Mouse (Mus musculus): ENCODE measurements at regions not wholly inside any gene's neighbourhood (a gene's known extent, or its start where the extent isn't known, plus 50 kb on each side); places are given as distances from the start of the nearest gene placed in this dataset.

DNA sequence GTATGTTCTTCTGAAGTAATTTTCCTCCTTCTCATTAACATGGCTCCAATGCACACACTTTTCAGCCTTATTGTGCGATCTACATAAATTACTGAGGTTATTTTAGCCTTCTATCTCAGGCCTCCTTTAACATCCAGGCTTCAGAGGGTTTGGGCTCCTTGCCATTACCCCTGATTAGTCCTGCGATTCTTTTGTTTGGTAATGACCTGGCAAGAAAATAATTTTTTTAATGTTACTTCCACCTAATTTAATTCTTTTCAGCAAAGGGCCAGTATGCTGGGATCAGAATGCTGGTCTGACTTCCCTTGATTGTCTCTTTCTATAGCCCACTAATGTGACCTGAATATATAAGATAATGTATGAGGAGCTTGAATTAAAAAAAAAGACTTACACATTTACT, 739.4 kb downstream of the Tbl1xr1 start:
- Histone ChIP-seq H3K27ac (ENCODE audit: low read depth, low read length) (no peak overlapping the region), H3K4me2 (ENCODE audit: low read depth, low read length, severe bottlenecking) (no peak overlapping the region), H3K36me3 (ENCODE audit: control insufficient read depth, insufficient read depth, low read length) (no peaks in the 10 kb centered on the region), H3K9me3 (ENCODE audit: control insufficient read depth, low read length) (no peaks in the 10 kb centered on the region), H3K4me1 (replicated peaks; ENCODE audit: control insufficient read depth, insufficient read depth, low read length) (no peaks in the 10 kb centered on the region), H3K27me3 (ENCODE audit: control insufficient read depth, insufficient read depth, low read length) (no peaks in the 10 kb centered on the region), H3K9ac (ENCODE audit: low read length) (no peak overlapping the region), H3K4me3 (ENCODE audit: low read depth, low read length) (no peak overlapping the region)
- ATAC-seq (replicated peaks; ENCODE audit: low FRiP score) (peak; percentile 92), DNase-seq (ENCODE audit: low spot score) (peak; percentile 49)
- 50% methylated on average over 2 of the region's 2 CpGs for WGBS

DNA sequence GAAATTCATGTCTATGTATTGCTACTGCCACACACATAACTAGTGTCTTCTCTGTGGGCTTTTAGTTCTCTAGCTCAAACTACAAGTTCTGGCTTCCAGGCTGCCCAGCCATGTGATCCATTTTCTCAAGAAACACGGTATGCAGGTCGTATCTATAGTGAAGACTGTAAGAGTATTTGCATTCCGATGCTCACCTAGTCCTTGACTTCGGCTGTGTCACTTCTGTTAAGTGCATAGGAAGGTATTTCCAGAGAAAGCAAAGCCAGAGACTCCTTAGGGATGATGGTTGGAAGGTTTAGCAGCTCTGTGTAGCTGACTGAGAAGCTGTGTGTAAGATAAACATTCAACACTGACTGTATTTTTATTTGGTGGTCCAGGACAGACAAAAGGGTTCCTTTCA, 750.0 kb downstream of the Tbl1xr1 start:
- Histone ChIP-seq H3K36me3 (ENCODE audit: control insufficient read depth, insufficient read depth, low read length) (no peaks in the 10 kb centered on the region), H3K9me3 (ENCODE audit: control insufficient read depth, low read length) (no peaks in the 10 kb centered on the region), H3K4me3 (ENCODE audit: low read depth, low read length) (no peak overlapping the region), H3K9ac (ENCODE audit: low read length) (no peak overlapping the region), H3K27ac (ENCODE audit: low read depth, low read length) (no peak overlapping the region), H3K27me3 (ENCODE audit: control insufficient read depth, insufficient read depth, low read length) (no peaks in the 10 kb centered on the region), H3K4me2 (ENCODE audit: low read depth, low read length, severe bottlenecking) (no peak overlapping the region), H3K4me1 (replicated peaks; ENCODE audit: control insufficient read depth, insufficient read depth, low read length) (no peaks in the 10 kb centered on the region)
- ATAC-seq (replicated peaks; ENCODE audit: low FRiP score) (no peak), DNase-seq (ENCODE audit: low spot score) (no peak)
- 93% methylated on average over 4 of the region's 4 CpGs for WGBS

DNA sequence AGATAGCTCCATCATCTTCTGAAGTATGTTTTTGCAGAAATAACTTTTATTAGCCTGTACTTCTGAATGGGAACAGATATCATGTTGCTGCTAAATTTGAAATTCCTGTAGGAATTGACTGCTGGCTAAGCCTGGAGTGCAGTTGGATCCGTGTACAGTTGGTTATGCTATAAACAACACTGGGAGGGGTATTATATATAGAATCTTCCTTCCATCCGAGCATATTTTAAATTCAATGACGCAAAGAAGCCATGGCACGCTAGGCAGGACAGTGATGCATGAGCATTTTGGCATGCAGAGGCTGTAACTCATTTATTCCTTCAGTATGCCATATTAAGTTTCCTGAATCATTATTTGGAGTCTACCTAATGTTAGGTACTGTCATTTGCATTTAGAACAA, 762.5 kb downstream of the Tbl1xr1 start:
- 85% methylated on average over 4 of the region's 4 CpGs for WGBS
- Histone ChIP-seq H3K9ac (ENCODE audit: low read length) (no peak overlapping the region), H3K4me3 (ENCODE audit: low read depth, low read length) (no peak overlapping the region), H3K4me1 (replicated peaks; ENCODE audit: control insufficient read depth, insufficient read depth, low read length) (no peaks in the 10 kb centered on the region), H3K9me3 (ENCODE audit: control insufficient read depth, low read length) (no peaks in the 10 kb centered on the region), H3K27ac (ENCODE audit: low read depth, low read length) (no peak overlapping the region), H3K36me3 (ENCODE audit: control insufficient read depth, insufficient read depth, low read length) (no peaks in the 10 kb centered on the region), H3K4me2 (ENCODE audit: low read depth, low read length, severe bottlenecking) (no peak overlapping the region), H3K27me3 (ENCODE audit: control insufficient read depth, insufficient read depth, low read length) (no peaks in the 10 kb centered on the region)
- ATAC-seq (replicated peaks; ENCODE audit: low FRiP score) (no peak), DNase-seq (ENCODE audit: low spot score) (no peak)

DNA sequence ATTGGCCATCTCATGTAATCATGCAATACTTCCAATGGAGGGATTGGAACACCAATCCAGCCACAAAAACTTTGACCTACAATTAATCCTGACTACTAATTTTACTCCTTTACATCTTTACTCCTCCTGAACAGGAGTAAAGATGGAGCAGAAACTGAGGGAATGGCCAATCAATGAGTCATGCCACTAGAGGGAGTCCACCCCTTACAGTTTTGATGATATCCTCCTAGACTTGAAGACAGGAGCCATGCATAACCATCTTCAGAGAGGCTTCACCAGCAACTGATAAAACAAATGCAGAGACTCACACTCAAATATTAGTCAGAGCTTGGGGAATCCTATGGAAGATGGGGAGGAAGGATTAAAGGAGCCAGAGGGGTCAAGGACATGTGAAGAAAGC, 774.0 kb downstream of the Tbl1xr1 start:
- Histone ChIP-seq H3K9me3 (ENCODE audit: control insufficient read depth, low read length) (no peaks in the 10 kb centered on the region), H3K4me3 (ENCODE audit: low read depth, low read length) (no peak overlapping the region), H3K4me1 (replicated peaks; ENCODE audit: control insufficient read depth, insufficient read depth, low read length) (no peaks in the 10 kb centered on the region), H3K4me2 (ENCODE audit: low read depth, low read length, severe bottlenecking) (no peak overlapping the region), H3K9ac (ENCODE audit: low read length) (no peak overlapping the region), H3K36me3 (ENCODE audit: control insufficient read depth, insufficient read depth, low read length) (no peaks in the 10 kb centered on the region), H3K27ac (ENCODE audit: low read depth, low read length) (no peak overlapping the region), H3K27me3 (ENCODE audit: control insufficient read depth, insufficient read depth, low read length) (no peaks in the 10 kb centered on the region)
- no peak for DNase-seq (ENCODE audit: low spot score)
- no peak for ATAC-seq (replicated peaks; ENCODE audit: low FRiP score)

DNA sequence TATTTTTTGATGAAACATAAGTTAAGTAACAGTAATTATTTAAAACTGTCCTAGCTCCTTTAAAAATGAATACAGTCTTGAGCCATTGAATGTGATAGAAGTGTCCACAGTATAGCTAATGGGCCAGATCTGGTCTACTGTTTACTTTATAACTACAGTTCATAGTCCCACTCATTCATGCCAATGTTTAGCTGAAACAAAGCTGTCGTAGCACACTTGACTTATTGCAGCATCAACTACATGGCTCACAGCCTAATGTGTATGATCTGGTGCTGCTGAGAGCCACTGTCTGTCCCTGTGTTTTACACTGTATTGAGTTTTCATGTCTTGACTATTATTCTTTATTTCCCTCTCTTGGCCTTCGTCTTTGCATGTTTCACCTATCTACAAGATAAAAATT, 787.1 kb downstream of the Tbl1xr1 start:
- no peaks in the 10 kb centered on the region for H3K27me3 ChIP-seq (ENCODE audit: control insufficient read depth, insufficient read depth, low read length)
- H3K36me3 ChIP-seq (ENCODE audit: control insufficient read depth, insufficient read depth, low read length) = no peaks in the 10 kb centered on the region
- H3K9ac ChIP-seq (ENCODE audit: low read length) = no peak overlapping the region
- DNase-seq (ENCODE audit: low spot score) (no peak), ATAC-seq (replicated peaks; ENCODE audit: low FRiP score) (no peak)
- H3K4me2 ChIP-seq (ENCODE audit: low read depth, low read length, severe bottlenecking) = no peak overlapping the region
- H3K27ac ChIP-seq (ENCODE audit: low read depth, low read length) = no peak overlapping the region
- H3K4me3 ChIP-seq (ENCODE audit: low read depth, low read length) = no peak overlapping the region
- H3K9me3 ChIP-seq (ENCODE audit: control insufficient read depth, low read length) = no peaks in the 10 kb centered on the region
- H3K4me1 ChIP-seq (replicated peaks; ENCODE audit: control insufficient read depth, insufficient read depth, low read length) = no peaks in the 10 kb centered on the region
- 80% methylated on average over 2 of the region's 2 CpGs for WGBS

DNA sequence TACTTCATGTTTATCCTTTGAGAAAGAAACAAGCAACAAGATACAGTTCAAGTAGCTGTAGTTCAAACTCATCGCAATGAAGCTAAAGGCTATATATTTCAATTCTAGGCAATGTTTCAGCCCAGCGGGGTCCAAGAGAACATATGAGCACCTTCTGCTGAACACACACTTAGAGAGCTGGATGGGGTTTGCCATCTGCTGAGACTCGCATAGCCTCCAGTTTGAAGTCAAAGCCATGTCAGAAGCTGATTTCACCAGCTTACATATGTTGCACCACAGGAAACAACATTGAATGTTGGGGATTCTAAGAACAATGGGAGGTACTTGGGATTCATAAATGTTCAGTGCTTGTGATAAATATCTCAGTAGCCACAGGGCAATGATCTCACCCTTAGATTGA, 801.4 kb downstream of the Tbl1xr1 start:
- Histone ChIP-seq H3K27ac (ENCODE audit: low read depth, low read length) (no peak overlapping the region), H3K4me1 (replicated peaks; ENCODE audit: control insufficient read depth, insufficient read depth, low read length) (no peaks in the 10 kb centered on the region), H3K4me2 (ENCODE audit: low read depth, low read length, severe bottlenecking) (no peak overlapping the region), H3K9me3 (ENCODE audit: control insufficient read depth, low read length) (no peaks in the 10 kb centered on the region), H3K9ac (ENCODE audit: low read length) (no peak overlapping the region), H3K27me3 (ENCODE audit: control insufficient read depth, insufficient read depth, low read length) (no peaks in the 10 kb centered on the region), H3K4me3 (ENCODE audit: low read depth, low read length) (no peak overlapping the region), H3K36me3 (ENCODE audit: control insufficient read depth, insufficient read depth, low read length) (no peaks in the 10 kb centered on the region)
- WGBS = 87% methylated on average over 3 of the region's 3 CpGs
- ATAC-seq (replicated peaks; ENCODE audit: low FRiP score) = no peak
- no peak for DNase-seq (ENCODE audit: low spot score)

DNA sequence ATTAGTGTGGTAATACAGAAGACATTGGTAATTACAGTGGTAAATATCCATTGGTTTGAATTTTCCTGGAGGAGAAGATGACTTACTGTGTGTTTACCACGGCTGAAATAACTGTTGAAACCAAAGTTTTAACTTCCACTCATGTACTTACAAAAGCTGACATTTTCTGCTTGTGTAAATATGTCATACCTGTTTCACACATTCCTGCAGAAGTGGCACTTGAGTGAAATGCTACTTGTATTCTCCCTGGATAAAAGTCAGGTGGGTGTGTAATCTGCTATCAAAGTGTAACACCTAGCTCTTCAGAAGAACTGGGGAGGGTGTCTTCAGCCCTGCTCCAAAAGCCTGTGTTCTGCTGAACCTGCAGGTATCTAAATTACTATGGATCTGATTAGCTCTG, 816.3 kb downstream of the Tbl1xr1 start:
- no peak overlapping the region for H3K4me3 ChIP-seq (ENCODE audit: low read depth, low read length)
- H3K9me3 ChIP-seq (ENCODE audit: control insufficient read depth, low read length) = no peaks in the 10 kb centered on the region
- H3K4me2 ChIP-seq (ENCODE audit: low read depth, low read length, severe bottlenecking) = no peak overlapping the region
- H3K36me3 ChIP-seq (ENCODE audit: control insufficient read depth, insufficient read depth, low read length) = no peaks in the 10 kb centered on the region
- no peak overlapping the region for H3K9ac ChIP-seq (ENCODE audit: low read length)
- no peak overlapping the region for H3K27ac ChIP-seq (ENCODE audit: low read depth, low read length)
- 60% methylated on average over 1 of the region's 1 CpGs for WGBS
- no peaks in the 10 kb centered on the region for H3K27me3 ChIP-seq (ENCODE audit: control insufficient read depth, insufficient read depth, low read length)
- no peaks in the 10 kb centered on the region for H3K4me1 ChIP-seq (replicated peaks; ENCODE audit: control insufficient read depth, insufficient read depth, low read length)
- no peak for ATAC-seq (replicated peaks; ENCODE audit: low FRiP score)
- DNase-seq (ENCODE audit: low spot score) = no peak

DNA sequence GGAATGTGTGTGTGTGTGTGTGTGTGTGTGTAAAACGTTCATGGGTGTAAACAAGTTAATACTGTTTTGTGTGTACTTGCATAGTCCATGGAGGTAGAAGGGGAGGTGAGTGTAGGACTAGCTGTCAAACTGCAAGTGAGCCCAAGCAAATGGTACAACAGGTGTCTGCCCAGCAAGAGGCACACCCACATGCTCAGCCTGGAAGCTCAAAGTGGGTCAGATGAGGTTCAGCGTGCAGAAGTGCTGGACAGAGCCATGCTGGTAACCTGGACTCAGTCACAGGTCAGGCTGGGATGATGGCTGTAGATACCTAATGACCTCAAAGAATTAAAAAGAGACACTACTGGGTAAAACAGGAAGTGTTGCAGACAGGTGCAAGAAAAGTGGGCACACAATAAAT, 821.2 kb downstream of the Tbl1xr1 start:
- H3K4me3 ChIP-seq (ENCODE audit: low read depth, low read length) = no peak overlapping the region
- H3K27ac ChIP-seq (ENCODE audit: low read depth, low read length) = no peak overlapping the region
- DNase-seq (ENCODE audit: low spot score) (no peak), ATAC-seq (replicated peaks; ENCODE audit: low FRiP score) (no peak)
- H3K27me3 ChIP-seq (ENCODE audit: control insufficient read depth, insufficient read depth, low read length) = no peaks in the 10 kb centered on the region
- no peaks in the 10 kb centered on the region for H3K4me1 ChIP-seq (replicated peaks; ENCODE audit: control insufficient read depth, insufficient read depth, low read length)
- no peaks in the 10 kb centered on the region for H3K9me3 ChIP-seq (ENCODE audit: control insufficient read depth, low read length)
- H3K36me3 ChIP-seq (ENCODE audit: control insufficient read depth, insufficient read depth, low read length) = no peaks in the 10 kb centered on the region
- H3K4me2 ChIP-seq (ENCODE audit: low read depth, low read length, severe bottlenecking) = no peak overlapping the region
- WGBS = 60% methylated on average over 2 of the region's 2 CpGs
- no peak overlapping the region for H3K9ac ChIP-seq (ENCODE audit: low read length)

DNA sequence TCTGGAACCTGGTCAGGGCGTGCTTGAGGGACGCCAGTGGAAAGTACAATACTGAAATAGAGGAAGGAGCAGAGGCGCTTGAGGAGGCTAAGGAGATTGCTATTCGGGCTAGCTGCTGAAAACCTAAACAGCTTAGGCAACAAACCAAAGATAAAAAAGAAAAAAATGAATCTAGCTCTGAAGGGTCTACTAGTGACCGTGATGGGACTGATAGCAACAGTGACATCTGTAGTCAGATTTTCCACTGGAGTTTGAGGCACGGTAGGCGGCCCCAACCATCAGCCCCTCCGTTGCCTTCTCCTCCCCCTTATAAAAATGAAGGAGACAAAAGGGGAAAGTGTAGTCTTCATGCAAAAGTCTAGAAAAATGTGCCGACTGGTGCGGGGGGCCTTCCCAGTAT, 824.5 kb downstream of the Tbl1xr1 start:
- Histone ChIP-seq H3K4me2 (ENCODE audit: low read depth, low read length, severe bottlenecking) (no peak overlapping the region), H3K4me1 (replicated peaks; ENCODE audit: control insufficient read depth, insufficient read depth, low read length) (no peaks in the 10 kb centered on the region), H3K4me3 (ENCODE audit: low read depth, low read length) (no peak overlapping the region), H3K9me3 (ENCODE audit: control insufficient read depth, low read length) (no peaks in the 10 kb centered on the region), H3K9ac (ENCODE audit: low read length) (no peak overlapping the region), H3K27me3 (ENCODE audit: control insufficient read depth, insufficient read depth, low read length) (no peaks in the 10 kb centered on the region), H3K36me3 (ENCODE audit: control insufficient read depth, insufficient read depth, low read length) (no peaks in the 10 kb centered on the region), H3K27ac (ENCODE audit: low read depth, low read length) (no peak overlapping the region)
- DNase-seq (ENCODE audit: low spot score) (no peak), ATAC-seq (replicated peaks; ENCODE audit: low FRiP score) (no peak)
- WGBS = 92% methylated on average over 10 of the region's 10 CpGs

All from forebrain, embryonic 11.5 days (tissue).